Mouse (Mus musculus): Measurements from ENCODE around the gene Fancg. TPM values are rescaled to one million over a fixed set of nuclear protein-coding genes. Genes with fewer than 3 reads are reported as not detected.

The Fancg gene
- total and polyA plus RNA-seq, 3 experiments: 11.4 to 24.6 TPM; not detected in 1

DNA sequence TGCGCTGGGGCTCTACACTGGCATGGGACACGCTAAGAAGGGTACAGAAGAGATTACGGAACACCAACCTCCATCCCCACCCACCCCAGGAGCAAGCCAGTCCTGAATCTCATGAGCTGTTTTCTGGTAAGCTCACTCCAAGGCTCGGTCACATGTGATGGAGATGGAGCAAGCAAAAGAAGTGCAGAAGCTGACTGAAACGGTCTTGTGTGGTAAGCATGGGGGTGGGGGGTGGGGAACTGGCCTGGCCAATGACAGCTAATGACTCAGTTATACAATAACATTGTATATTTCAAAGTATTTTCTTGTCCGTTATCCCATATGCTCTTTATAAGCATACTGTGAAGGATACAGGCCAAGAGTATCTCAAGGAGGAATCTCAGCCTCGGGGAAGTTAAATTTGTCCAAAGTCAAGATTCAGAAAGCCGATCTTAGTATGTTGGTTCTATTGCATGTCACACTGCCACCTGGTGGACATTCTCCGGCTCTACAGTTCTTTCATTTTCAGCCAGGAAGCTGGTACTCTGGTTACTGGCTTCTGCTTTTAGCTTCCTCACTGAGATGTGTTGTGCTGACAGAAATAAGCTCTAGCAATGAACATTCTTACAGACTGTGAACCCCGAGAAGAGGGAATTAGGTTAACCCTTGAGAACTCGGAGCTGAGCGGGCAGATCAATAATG lies 45.1 kb downstream of the Fancg start:
- no peak overlapping the region for H3K27ac ChIP-seq (ENCODE audit: control insufficient read depth, low read depth, low read length)

DNA sequence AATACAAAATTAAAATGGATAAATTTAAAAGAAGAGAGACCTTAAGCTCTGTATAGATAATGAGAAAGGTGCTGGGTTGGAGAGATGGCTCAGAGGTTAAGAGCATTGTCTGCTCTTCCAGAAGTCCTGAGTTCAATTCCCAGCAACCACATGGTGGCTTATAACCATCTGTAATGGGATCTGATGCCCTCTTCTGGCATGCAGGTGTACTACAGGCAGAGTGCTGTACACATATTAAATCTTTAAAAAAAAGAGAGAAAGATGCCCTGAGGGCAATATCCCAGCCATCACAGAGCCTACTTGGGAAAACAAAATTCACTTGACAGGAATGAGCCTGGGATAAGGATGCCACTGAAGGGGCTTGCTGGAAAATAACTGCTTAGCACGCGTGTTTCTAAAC lies 46.8 kb downstream of the Fancg start:
- Histone ChIP-seq H3K9ac (ENCODE audit: control insufficient read depth, low read depth, low read length, poor library complexity, severe bottlenecking) (no peak overlapping the region), H3K79me2 (ENCODE audit: control insufficient read depth, insufficient read depth, low read length, poor library complexity) (no peaks in the 10 kb centered on the region), H3K4me3 (ENCODE audit: control insufficient read depth in 1 of 2, insufficient read depth in 1 of 2, low read depth in 2 of 2, low read length in 2 of 2) (no peak overlapping the region), H3K36me3 (ENCODE audit: control insufficient read depth in 1 of 2, insufficient read depth in 2 of 2, low read length in 2 of 2) (peaks cover 0 to 3% of the 10 kb centered on the region in 2 experiments; a peak in 2 of 4 replicates), H3K4me1 (ENCODE audit: control insufficient read depth in 1 of 2, insufficient read depth in 2 of 2, low read length in 2 of 2) (peaks cover 0 to 4% of the 10 kb centered on the region in 2 experiments; a peak in 1 of 4 replicates), H3K9me3 (replicated peaks; ENCODE audit: insufficient read depth, low read length) (no peaks in the 10 kb centered on the region), H3K27me3 (ENCODE audit: control insufficient read depth in 1 of 2, insufficient read depth in 2 of 2, low read length in 2 of 2) (no peaks in the 10 kb centered on the region), H3K27ac (ENCODE audit: control insufficient read depth, low read depth, low read length) (no peak overlapping the region)
- DNase-seq (ENCODE audit: low read depth, low spot score): no peak
- no peak for TF ChIP-seq POLR2AphosphoS5 (IDR thresholded peaks at IDR 0.05; ENCODE audit: borderline replicate concordance, low read depth, low read length)
- no peak for TF ChIP-seq USF1 (IDR thresholded peaks at IDR 0.05; ENCODE audit: low read depth, low read length)
- no peak for TF ChIP-seq RCOR1 (IDR thresholded peaks at IDR 0.05; ENCODE audit: low read depth, low read length)
- TF ChIP-seq ELF1 (IDR thresholded peaks at IDR 0.05; ENCODE audit: low read depth, low read length): no peak
- no peak for TF ChIP-seq MYB (IDR thresholded peaks at IDR 0.05; ENCODE audit: low read depth, low read length)
- no peak for TF ChIP-seq USF2 (IDR thresholded peaks at IDR 0.05; ENCODE audit: borderline replicate concordance in 1 of 2, insufficient read depth in 1 of 2, low read depth in 1 of 2, low read length in 2 of 2)
- no peak for TF ChIP-seq UBTF (IDR thresholded peaks at IDR 0.05; ENCODE audit: borderline replicate concordance, insufficient read depth, low read depth, low read length)
- no peak for TF ChIP-seq HCFC1 (IDR thresholded peaks at IDR 0.05; ENCODE audit: low read depth, low read length)
- TF ChIP-seq POLR2AphosphoS2 (IDR thresholded peaks at IDR 0.05; ENCODE audit: low read length): no peak
- TF ChIP-seq ZC3H11A (IDR thresholded peaks at IDR 0.05; ENCODE audit: low read depth, low read length): no peak
- no peak for TF ChIP-seq ETS1 (IDR thresholded peaks at IDR 0.05; ENCODE audit: low read depth, low read length)
- TF ChIP-seq POLR2A (IDR thresholded peaks at IDR 0.05; ENCODE audit: control insufficient read depth in 1 of 2, insufficient read depth in 1 of 2, low read depth in 1 of 2, low read length in 2 of 2, poor library complexity in 1 of 2): no peak
- TF ChIP-seq TBP (IDR thresholded peaks at IDR 0.05; ENCODE audit: low read depth, low read length): no peak
- TF ChIP-seq SIN3A (IDR thresholded peaks at IDR 0.05; ENCODE audit: low read length): no peak

More for the DNA sequence above, 45.1 kb downstream of the Fancg start:
- Histone ChIP-seq H3K9ac (ENCODE audit: control insufficient read depth, low read depth, low read length, poor library complexity, severe bottlenecking) (no peak overlapping the region), H3K79me2 (ENCODE audit: control insufficient read depth, insufficient read depth, low read length, poor library complexity) (no peaks in the 10 kb centered on the region), H3K4me1 (ENCODE audit: control insufficient read depth in 1 of 2, insufficient read depth in 2 of 2, low read length in 2 of 2) (no peaks in the 10 kb centered on the region), H3K9me3 (replicated peaks; ENCODE audit: insufficient read depth, low read length) (no peaks in the 10 kb centered on the region), H3K27me3 (ENCODE audit: control insufficient read depth in 1 of 2, insufficient read depth in 2 of 2, low read length in 2 of 2) (no peaks in the 10 kb centered on the region), H3K4me3 (ENCODE audit: control insufficient read depth in 1 of 2, insufficient read depth in 1 of 2, low read depth in 2 of 2, low read length in 2 of 2) (no peak overlapping the region), H3K36me3 (ENCODE audit: control insufficient read depth in 1 of 2, insufficient read depth in 2 of 2, low read length in 2 of 2) (no peaks in the 10 kb centered on the region)
- TF ChIP-seq ZMIZ1 (IDR thresholded peaks at IDR 0.05; ENCODE audit: low read depth, low read length) (no peak), POLR2AphosphoS5 (IDR thresholded peaks at IDR 0.05; ENCODE audit: borderline replicate concordance, low read depth, low read length) (no peak), CTCF (IDR thresholded peaks at IDR 0.05 in 2 of 3, conservative IDR thresholded peaks at IDR 0.05 in 1 of 3; ENCODE audit: control insufficient read depth in 1 of 3, insufficient read depth in 1 of 3, low read depth in 2 of 3, low read length in 3 of 3, poor library complexity in 1 of 3, severe bottlenecking in 1 of 3) (peak; percentile 62 to 83 (median 82)), POLR2AphosphoS2 (IDR thresholded peaks at IDR 0.05; ENCODE audit: low read length) (no peak), ZKSCAN1 (IDR thresholded peaks at IDR 0.05; ENCODE audit: low read depth, low read length) (no peak), ZC3H11A (IDR thresholded peaks at IDR 0.05; ENCODE audit: low read depth, low read length) (peak; percentile 64), MAX (IDR thresholded peaks at IDR 0.05; ENCODE audit: low read length) (no peak), SMC3 (IDR thresholded peaks at IDR 0.05; ENCODE audit: low read depth, low read length) (peak; percentile 83), RAD21 (IDR thresholded peaks at IDR 0.05; ENCODE audit: low read depth, low read length) (peak; percentile 69)
- DNase-seq (ENCODE audit: low read depth, low spot score): peak; percentile 89
